Mouse (Mus musculus) right cerebral cortex, postnatal 25 days (tissue): ENCODE measurements around the gene Cplx3.

Experiments
- DNase-seq: peaks from one replicate; pipeline ENCODE4 v3.0.0; 2022

Cplx3 gene

DNA sequence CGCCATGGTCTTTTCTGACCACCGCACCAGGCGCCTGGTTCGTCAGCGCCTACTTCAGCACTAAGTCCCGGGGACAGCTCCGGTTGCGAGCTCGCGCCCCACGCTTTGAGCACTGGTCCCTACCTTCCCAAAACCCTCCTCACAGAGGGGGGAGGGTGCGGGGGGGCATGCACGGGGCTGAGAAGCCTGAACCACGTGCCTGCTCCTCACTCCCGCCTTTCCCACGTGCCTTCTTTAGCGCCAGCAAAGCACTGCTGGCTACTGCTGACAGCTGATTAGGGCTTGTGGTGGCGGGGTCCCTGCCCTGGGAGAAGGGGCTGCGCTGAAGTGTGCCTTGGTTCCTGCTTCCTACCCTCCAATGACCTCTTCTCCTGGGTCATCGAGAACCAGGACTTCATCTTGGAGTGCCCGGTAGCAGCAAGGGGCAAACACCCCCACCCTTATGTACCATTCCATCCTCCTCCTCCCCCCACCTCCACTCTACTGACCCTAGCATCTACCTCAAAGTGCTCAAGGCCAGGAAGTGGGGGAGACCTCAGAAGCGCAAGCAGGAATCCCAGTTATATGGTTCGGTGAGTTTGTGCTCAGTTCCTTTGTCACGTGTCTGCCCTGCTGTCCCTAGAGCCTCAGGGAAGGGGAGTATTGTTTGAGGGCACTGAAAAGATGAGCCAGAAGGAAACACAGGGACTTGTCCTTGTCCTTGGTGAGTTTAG is at the start of gene Cplx3:
TSS of gene Cplx3 (minus strand) at position 143 of the 713 bp plus-strand sequence.
- no peak for DNase-seq

DNA sequence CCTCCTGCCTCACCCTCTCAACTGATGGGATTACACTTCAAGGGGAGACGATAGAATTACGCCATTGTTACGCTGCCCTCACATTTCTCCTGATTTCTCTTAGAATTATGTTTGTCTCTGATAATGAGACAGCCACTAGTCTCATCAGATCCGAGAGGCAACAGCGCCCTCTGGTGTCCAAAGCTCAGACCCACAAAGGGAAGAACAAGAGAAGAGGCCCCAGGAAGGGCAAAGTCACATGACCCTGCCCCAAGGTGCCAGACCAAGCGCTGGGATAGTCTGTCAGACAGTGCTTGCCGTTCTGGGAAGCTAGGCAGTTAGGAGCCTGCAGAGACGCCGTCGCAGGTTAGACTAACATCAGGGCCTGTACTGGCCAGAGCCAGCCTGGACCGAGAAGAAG is 49.7 kb upstream of the Cplx3 start:
- DNase-seq, result peak; percentile 85

- DNase-seq, result no peak
Measured at GRCm38 (mm10) chr9:57654966-57655365, 48.9 kb upstream of the Cplx3 start.

DNA sequence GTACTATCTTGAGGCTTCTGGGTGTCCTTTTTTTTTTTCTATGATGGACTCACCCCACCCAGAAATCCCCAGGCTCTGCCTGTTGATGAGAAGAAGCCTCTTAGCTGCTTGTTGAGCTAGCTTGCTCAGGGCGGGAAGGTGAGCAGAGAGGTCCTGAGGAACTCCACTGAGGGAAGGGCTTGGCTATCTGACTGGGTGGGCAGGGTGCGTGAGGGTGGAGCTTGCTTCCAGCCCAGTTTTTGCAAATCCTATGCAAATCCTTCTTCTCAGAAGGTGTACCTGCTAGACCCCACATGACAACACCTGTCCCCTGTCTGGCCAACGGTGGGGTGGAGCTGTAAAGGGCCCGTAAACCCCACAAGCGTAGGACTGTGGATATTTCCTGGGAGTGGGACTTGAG is 47.2 kb upstream of the Cplx3 start, which contains the start of gene Csk:
TSS of gene Csk (minus strand) at position 349 of the 400 bp plus-strand sequence.
- no peak for DNase-seq

DNA sequence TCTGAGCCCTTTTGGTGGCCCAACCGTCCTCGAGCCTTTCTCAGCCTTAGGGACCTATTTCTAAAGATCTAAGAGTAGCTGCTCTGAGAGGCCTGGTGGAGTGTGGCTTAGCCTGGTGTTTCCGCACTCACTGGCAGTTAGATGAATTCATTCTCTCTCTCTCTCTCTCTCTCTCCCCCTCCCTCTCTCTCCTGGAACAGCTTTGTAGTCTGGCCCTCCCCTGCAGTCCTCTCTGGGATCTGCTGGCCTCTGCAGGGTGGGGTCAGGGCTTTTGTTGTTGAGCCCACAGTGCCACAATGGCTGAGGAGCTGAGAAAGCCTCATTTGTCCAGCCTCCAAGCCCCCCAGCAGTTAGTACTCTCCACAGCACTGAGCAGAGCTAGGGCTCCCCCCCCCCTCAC is 46.8 kb upstream of the Cplx3 start:
- no peak for DNase-seq

GRCm38 (mm10) chr9:57652351-57652750 is 46.3 kb upstream of the Cplx3 start:
- no peak for DNase-seq

DNA sequence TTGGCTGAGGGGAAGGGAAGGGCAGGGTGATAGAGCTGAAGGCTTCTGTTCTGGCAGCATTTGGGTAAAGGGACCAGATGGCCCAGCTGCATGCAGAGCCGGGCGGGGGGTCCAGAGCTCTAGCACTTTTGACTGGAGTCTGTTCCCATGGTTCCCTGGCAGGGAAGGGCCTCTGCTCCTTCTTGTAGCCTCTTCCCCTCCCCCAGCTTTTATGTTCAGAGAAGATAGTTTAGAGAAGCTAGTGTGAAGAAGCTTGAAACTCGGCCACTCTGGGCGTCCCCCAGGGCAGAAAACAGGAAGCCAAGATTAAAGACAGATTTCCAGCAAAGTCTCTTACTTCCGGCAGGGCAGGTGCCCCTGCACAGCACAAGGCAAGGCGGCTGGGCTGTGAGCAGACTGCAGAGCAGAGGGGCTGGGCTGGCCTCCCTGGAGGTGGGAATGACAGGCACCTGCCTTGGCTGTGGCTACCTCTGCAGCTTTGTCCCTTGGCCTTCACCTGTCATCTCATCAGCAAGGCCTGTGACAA is 44.8 kb upstream of the Cplx3 start:
- DNase-seq, result no peak

DNA sequence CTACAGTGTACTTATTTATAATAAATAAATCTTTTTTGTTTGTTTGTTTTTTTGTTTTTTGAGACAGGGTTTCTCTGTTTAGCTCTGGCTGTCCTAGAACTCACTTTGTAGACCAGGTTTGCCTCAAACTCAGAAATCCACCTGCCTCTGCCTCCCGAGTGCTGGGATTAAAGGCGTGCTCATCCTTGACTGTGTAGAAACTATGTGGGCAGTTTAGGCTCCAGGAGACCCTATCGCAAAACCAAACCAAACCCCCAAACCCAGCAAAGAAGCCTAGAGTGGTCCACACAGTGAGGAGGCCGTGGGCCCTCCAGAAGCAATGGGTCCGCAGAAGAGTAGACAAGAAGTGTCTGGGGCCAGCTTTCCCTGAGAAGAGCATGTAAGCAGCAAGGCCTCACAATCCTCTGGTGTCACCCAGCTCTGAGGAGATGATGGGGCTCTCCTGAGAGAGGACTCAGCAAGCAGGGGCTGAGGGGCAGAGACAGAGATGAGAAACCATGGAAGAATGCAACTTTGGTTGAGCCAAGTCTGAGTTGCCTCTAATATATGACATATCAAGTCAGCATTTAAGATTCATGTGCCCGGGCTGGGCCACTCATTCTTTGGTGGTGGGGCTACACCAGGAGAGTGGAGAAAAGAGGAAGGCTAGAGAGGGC is 44.2 kb upstream of the Cplx3 start:
- no peak for DNase-seq

DNA sequence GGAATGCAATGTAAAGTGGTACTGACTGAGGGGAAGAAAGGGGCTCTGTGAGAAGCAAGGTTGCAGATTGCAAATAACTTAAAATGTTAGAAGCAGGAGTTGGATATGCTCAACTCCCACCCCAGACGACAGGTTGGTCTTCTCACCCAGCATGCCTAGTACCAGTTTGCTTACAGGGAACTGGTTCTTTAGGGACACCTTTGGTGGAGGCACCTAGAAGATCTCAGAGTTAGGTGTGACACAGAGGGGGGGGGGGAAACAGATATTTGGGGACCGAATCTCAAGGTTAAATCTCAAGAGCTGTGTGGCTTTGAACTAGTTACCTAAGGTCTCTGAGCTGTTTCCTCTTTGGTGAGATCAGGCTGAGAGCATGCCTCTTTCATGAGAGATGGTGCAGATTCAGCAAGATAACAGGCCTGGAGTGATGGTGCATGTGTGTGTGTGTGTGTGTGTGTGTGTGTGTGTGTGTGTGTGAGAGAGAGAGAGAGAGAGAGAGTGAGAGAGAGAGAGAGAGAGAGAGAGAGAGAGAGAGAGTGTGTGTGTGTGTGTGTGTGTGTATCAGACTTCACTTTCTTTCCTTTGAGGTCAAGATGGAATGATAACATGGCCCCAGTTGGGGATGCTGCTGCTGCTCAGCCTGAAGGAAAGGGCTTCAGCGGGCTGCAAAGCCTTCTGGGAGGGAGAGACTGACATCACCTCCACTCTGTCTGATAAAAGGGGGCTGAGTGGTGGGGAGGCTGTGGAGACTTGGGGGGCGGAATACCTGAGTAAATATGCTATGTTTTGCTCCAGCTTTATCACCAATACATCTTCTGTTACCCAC is 41.4 kb upstream of the Cplx3 start:
- no peak for DNase-seq

DNA sequence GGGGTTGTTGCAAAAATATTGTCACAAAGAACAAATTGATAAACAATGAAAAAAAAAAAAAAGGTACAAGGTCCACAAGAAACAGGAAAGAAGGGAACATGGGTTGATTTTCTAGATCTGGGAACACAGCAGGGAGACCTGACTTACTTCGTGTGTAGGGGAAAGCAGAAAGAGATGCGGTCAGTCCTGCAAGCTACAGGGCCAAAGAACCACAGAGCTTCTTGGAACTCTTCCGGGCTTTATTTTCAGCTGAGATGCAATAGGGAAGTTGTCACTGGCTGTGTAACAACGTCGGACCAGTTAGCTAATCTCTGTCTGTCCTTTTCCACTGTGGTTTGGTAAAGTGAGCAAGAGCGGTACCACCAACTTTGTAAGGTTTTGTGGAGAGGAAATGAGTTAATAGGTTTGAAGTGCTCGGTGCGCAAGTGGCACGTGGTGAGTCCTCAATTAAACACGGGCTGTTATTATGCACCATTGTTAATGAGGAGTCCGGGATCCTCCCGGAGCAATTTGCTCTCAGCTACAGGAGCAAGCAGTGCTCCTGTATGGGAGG is 40.5 kb upstream of the Cplx3 start:
- no peak for DNase-seq

GRCm38 (mm10) chr9:57644944-57645893 is 39.1 kb upstream of the Cplx3 start:
- DNase-seq, result peak; percentile 92

- no peak for DNase-seq
Measured at GRCm38 (mm10) chr9:57644442-57644943, 38.4 kb upstream of the Cplx3 start.

DNA sequence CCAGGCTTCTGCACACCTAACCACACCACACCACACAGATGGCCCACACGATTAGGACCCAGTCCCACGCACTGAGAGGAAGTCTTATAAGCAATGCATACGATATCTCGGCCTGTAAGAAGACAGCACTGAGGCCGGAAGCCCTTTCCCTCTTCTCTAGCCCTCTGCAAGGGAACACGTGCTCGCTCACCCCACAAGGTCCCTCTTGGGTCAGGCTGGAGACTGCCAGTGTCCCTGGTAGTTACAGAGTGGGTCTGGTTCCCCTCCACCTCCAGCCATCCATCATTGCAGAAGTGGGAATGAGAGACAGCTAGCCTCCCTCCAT is 37.7 kb upstream of the Cplx3 start:
- no peak for DNase-seq

DNA sequence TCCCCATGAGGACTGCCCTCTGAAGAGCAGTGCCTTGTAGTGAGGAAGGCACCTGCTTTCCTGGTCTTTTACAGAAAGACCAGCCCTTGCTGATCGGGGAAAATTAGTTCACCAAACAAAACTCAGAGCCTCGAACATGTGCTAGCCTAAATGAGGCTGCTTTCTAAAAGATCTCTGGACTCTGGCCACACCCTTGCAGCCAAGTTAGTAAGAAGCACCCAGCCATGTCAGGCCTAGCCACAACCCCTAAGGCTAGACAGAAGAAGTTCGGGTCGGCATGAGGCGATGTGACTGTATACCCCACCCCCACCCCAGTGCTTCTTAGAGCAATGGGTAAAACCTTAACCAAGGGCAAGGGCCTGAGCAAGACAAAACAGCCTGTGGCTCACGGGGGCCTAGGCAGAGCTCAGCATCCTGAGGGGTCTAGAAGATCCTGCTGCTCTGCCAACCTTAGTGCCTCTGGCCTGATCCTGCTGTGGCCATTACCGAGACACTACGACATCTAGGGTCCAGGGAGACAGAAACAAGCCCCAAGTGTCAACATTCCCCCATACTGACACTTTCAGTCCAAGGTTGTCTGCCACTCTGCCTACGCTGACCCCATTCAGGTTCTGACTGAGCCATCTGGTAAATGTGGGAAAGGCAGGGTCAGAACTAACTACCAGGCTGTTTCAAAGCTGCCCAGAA is 37.2 kb upstream of the Cplx3 start:
- DNase-seq, result no peak

- no peak for DNase-seq
Measured at GRCm38 (mm10) chr9:57641775-57642550, 35.9 kb upstream of the Cplx3 start.

DNA sequence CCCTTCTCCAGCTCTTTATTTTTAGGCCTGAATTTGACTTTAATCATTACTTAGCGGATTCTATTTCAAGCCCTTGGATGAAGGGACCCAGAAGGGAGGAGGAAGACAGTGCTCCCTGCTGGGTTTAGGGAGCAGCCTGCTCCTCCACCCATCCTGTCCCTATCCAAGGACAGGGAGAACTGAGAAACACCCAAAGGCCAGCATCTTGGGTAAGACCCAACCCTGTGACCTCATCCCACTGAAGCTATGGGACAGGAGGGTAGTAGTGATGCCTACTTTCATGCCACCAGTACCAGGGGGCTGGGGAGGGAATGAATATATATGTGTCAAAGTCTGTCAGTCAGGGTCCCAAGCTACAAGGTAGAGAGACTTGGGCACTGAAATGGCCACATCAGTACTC is 34.9 kb upstream of the Cplx3 start:
- no peak for DNase-seq

DNA sequence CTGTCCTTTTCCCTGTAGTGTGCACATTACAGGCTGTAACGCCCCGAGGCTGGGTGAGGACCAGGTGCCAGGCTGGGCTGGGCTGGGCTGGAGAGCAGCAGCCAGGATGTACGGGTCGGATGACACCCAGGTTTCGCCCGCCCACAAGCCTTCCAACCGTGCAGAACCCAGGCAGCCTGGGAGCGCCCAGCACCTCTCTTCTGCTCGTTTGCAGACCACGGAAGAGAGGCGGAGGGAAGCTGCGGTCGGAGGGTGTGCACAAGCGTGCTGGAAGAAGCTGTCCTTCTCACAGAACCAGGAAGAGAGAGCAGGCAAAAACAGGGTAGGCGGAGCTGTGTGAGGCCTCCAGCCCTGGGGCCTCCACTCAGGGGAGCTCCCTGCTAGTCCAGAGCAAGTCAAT is 34.3 kb upstream of the Cplx3 start:
- no peak for DNase-seq

- no peak for DNase-seq
Measured at GRCm38 (mm10) chr9:57639661-57640328, 33.7 kb upstream of the Cplx3 start.

GRCm38 (mm10) chr9:57638651-57639459 is 32.8 kb upstream of the Cplx3 start:
- DNase-seq, result no peak
